Mouse (Mus musculus): ENCODE measurements around the gene Nt5dc1. TPM values are rescaled to one million over a fixed set of nuclear protein-coding genes. Genes with fewer than 3 reads are reported as not detected.
"Not testable (repeated sequence)": the region's sequence is repeated elsewhere in the genome, so short reads cannot be mapped to it uniquely, and the experiment has no call there.

Nt5dc1 gene
- polyA plus RNA-seq (2021), result 17.5 TPM

DNA sequence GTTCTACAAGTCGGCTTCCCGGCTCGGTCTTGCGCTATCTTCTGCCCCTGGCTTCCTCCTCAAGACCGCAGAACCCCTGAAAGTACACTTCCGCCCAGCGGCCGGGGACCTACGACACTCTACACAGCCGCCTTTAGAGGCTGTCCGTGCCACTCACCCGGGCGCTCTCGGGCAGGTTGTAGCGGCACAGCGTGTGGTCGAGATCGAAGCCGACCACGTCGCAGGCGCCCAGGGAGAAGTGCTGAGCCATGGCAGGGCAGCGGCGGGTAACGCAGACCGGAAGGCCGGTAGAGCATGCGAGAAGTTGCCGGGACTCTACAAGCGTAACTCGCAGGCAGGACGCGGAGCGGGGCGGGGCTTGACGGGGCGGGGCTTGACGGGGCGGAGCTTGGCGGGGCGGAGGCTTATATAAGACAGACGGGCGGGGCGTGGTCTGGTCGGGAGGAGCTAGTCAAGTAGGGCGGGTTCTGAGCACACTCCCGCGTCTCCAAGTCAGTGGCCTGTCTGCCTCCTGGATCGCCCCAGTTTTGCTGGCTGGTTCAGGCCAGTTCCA, at the start of gene Nt5dc1:
TSS of gene Nt5dc1 (minus strand) at position 349 of the 553 bp plus-strand sequence.
- ChIA-PET CTCF (interaction anchor here (0.7 to 0.8 kb wide), 2 partner anchors 13 to 383 kb away, joined by 3 to 4 read pairs; no protein-coding TSS in a partner anchor), POLR2A (no interaction called here)
- peak; percentile 97 for ATAC-seq
- in situ Hi-C loops (cut with MboI; ENCODE audit: low pct_unique_long_range_greater_than_20kb), result no loop called here
- peak; percentile 42 for DNase-seq (ENCODE audit: low read depth, low spot score)
- no peaks in the 10 kb centered on the region for H3K27me3 ChIP-seq
- no peak for TF ChIP-seq CTCF (IDR thresholded peaks at IDR 0.05)

DNA sequence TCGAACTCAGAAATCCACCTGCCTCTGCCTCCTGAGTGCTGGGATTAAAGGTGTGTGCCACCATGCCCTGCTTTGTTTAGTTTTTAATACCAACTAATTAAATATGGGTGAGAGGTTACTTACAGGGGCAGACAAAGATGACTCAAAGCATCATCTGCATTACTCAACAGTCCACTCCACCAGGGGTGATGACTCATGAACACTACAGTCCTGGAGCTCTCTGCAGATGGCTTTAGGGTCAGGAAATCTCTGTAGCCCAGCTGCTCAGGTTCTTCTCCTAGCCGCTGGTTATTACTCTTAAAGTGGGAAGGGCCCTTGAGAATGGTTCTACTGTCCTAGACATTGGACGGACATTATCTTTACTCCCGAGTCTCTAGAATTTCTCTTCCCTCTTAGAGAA, 46.0 kb upstream of the Nt5dc1 start:
- DNase-seq (ENCODE audit: low read depth, low spot score) (no peak), ATAC-seq (peak; percentile 82)
- TF ChIP-seq CTCF (IDR thresholded peaks at IDR 0.05), result no peak
- POLR2A ChIA-PET, result no interaction called here
- CTCF ChIA-PET, result no interaction called here
- H3K27me3 ChIP-seq, result no peaks in the 10 kb centered on the region
- in situ Hi-C loops (cut with MboI; ENCODE audit: low pct_unique_long_range_greater_than_20kb), result no loop called here

DNA sequence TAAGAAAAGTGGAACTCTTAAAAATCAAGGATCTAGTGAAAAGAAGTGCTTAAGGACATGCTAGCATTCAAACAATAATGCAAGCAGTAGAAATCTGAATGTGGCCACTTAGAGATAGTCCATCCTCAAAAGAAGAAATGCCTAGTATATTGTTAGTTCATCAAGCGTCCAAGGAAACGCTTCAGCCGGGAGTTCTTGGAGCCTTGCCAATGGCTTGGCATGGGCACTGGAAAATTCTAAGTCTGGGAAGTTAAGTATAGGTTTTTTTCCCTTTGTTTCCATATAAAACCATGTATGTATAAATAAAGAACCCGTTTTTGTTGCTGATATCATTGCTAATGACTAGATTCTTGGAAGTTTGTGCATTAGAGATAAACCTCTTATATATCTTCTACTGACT, 43.1 kb upstream of the Nt5dc1 start:
- ATAC-seq, result no peak
- POLR2A ChIA-PET, result no interaction called here

DNA sequence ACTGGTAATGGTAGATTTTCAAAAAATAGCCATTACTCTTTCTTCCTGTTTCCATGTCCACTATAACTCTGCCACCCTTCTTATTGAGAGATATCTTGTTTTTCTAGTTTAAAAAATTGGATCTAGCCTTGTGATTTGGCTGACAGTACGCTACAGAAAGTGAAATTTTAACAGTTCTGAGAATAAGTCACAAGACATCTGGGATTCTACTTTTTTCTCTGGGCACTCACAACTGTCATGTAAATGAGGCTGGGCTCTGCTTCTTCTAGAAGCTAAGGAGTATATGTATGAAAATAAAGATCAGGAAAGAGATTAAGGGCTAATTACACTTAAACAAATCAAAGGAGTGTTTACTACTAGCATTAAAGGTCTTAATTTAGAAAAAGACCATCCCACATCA, 31.1 kb upstream of the Nt5dc1 start:
- DNase-seq (ENCODE audit: low read depth, low spot score), result no peak
- ChIA-PET POLR2A (no interaction called here), CTCF (no interaction called here)

More for the DNA sequence above, 43.1 kb upstream of the Nt5dc1 start:
- peaks cover 12% of the 10 kb centered on the region for H3K27me3 ChIP-seq
- in situ Hi-C loops (cut with MboI; ENCODE audit: low pct_unique_long_range_greater_than_20kb), result no loop called here
- no peak for TF ChIP-seq CTCF (IDR thresholded peaks at IDR 0.05)
- CTCF ChIA-PET, result no interaction called here
- DNase-seq (ENCODE audit: low read depth, low spot score), result no peak

DNA sequence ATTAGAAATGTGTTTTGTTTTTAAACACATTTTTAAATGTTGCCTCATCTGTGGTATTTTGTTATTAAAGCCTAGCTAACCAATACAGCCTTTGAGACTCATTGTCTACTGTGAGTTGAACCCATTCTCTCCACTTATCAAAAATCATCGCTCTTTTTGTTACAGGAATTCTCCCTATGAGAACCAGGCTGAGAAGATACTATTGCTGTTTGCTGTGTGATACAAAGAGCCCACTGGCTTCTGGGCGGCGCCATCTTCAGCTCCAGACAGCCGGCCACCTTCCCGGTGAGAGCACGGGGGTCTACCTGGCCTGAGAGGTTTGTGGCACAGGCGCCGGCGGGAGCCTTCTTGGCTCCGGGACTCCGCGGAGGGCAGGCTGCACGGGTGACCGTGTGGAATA, 15.8 kb upstream of the Nt5dc1 start:
- ATAC-seq, result not testable (repeated sequence)

More for the DNA sequence above, 31.1 kb upstream of the Nt5dc1 start:
- TF ChIP-seq CTCF (IDR thresholded peaks at IDR 0.05), result no peak
- ATAC-seq, result no peak
- in situ Hi-C loops (cut with MboI; ENCODE audit: low pct_unique_long_range_greater_than_20kb), result loop anchor here (25.0 kb wide), 1 partner anchor 838 kb away; no protein-coding TSS in a partner anchor
- H3K27me3 ChIP-seq, result peaks cover 14% of the 10 kb centered on the region

DNA sequence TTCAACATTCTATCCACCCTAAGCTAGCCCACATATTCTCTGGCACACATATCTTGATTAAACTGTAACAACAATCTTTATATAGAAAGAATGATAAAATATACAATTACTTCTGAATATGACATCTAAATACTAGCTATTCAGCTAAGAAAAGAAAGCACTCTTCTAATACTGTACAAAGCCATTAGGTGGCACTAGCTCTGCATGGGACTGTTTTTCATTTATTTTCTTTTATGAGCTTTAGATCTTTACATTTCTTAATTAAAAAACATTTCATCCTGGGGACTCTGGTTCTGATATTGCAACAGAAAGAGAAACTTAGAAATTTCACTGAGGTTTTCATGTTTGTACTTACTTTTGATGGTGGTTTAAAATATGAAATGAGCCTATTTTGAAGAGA, 13.4 kb upstream of the Nt5dc1 start:
- no peak for DNase-seq (ENCODE audit: low read depth, low spot score)
- ChIA-PET CTCF (interaction anchor here (0.8 to 2.5 kb wide), 7 partner anchors 11 to 206 kb away, joined by 3 to 11 read pairs (median 9); partner anchors contain the start of genes Frk and Nt5dc1), POLR2A (no interaction called here)
- no peak for ATAC-seq
- H3K27me3 ChIP-seq, result peaks cover 6% of the 10 kb centered on the region
- peak; percentile 53 for TF ChIP-seq CTCF (IDR thresholded peaks at IDR 0.05)
- in situ Hi-C loops (cut with MboI; ENCODE audit: low pct_unique_long_range_greater_than_20kb), result loop anchor here (25.0 kb wide), 1 partner anchor 856 kb away; no protein-coding TSS in a partner anchor

More for the DNA sequence above, 15.8 kb upstream of the Nt5dc1 start:
- DNase-seq (ENCODE audit: low read depth, low spot score); H3K27me3 ChIP-seq; POLR2A ChIA-PET; CTCF ChIA-PET: not testable (repeated sequence)
- in situ Hi-C loops (cut with MboI; ENCODE audit: low pct_unique_long_range_greater_than_20kb), result loop anchor here (25.0 kb wide), 1 partner anchor 853 kb away; no protein-coding TSS in a partner anchor

DNA sequence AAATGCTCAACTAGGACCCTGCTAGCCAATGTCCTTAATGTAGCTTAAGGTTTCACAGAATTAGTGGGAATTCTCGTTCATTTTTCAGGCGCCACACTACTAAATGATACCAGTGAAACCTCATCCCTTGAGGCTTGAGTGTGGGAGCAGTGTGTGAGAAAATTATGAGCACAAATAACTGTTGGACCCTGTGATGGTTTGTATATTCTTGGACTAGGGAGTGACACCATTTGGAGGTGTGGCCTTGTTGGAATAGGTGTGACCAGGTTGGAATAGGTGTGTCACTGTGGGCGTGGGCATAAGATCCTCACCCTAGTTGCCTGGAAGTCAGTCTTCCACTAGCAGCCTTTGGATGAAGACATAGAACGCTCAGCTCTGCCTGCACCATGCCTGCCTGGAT, 442 bp upstream of the Nt5dc1 start:
- in situ Hi-C loops (cut with MboI; ENCODE audit: low pct_unique_long_range_greater_than_20kb); H3K27me3 ChIP-seq; DNase-seq (ENCODE audit: low read depth, low spot score); ATAC-seq: not testable (repeated sequence)
- ChIA-PET POLR2A (interaction anchor here (0.9 kb wide), 1 partner anchor 31 kb away, joined by 10 read pairs; no protein-coding TSS in a partner anchor), CTCF (interaction anchor here (0.7 to 1.1 kb wide), 2 partner anchors 13 to 384 kb away, joined by 3 read pairs; no protein-coding TSS in a partner anchor)

DNA sequence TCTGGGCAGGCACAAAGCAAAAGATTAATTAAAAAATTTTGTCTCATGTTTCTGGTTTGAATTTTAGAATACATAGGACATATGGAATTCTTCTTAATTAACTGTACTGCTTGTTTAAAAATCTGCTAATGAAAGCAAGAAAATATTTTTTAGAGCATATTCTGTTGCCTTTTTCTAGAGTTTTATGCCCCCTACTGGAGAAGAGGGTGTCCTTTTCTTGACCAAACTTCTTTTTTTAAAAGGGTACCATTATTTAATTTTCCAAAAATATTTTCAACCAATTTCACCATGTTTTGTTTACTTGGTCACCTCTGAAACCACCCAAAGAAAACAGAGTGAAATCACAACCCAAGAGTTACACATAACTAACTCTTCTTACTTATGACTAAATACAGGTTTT, 19.1 kb downstream of the Nt5dc1 start:
- no peak for ATAC-seq
- in situ Hi-C loops (cut with MboI; ENCODE audit: low pct_unique_long_range_greater_than_20kb), result no loop called here
- ChIA-PET CTCF (no interaction called here), POLR2A (no interaction called here)
- no peak for TF ChIP-seq CTCF (IDR thresholded peaks at IDR 0.05)
- no peaks in the 10 kb centered on the region for H3K27me3 ChIP-seq
- DNase-seq (ENCODE audit: low read depth, low spot score), result no peak

DNA sequence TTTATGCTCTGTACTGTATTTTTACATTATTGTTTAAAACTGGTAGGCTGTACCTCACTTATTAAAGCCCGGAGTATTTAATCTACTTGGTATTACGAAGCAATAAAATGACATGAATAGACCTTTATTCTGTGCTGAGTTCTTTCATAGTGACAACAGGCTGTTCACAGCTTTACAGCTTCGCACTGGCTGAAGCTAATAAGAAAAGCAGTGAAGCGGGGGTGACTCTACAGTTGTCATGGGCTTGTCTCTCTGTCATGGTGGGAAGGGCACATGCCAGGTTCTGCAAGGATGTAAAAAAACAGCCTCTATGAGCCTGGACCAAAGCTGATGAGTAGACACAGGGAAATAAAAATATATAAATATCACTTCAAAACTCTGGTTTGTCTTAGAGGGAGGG, 21.4 kb downstream of the Nt5dc1 start:
- no peak for ATAC-seq
- DNase-seq (ENCODE audit: low read depth, low spot score), result no peak
- no peaks in the 10 kb centered on the region for H3K27me3 ChIP-seq
- POLR2A ChIA-PET, result no interaction called here
- in situ Hi-C loops (cut with MboI; ENCODE audit: low pct_unique_long_range_greater_than_20kb), result no loop called here
- CTCF ChIA-PET, result no interaction called here
- TF ChIP-seq CTCF (IDR thresholded peaks at IDR 0.05), result no peak

DNA sequence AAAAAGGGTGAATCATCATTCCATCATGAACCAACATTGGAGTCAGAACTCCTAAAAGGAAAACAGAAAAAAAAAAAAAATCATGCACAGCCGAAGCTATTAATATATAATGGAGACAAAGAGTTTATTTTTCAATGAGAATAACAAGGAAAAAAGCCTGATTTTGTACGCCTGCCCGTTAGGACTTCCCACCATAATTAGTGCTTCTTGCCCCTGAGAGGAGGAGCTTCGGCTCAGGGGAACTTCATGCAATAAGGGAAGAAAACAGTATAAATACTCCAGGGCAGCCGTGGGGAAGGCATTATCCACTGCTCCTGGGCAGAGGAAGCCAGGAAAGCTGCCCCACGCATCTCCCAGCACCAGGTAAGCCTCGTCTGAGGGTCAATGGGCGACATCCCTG, 28.7 kb downstream of the Nt5dc1 start, which contains the start of gene Col10a1:
TSS of gene Col10a1 (plus strand) at position 301 of the 400 bp plus-strand sequence.
- no peaks in the 10 kb centered on the region for H3K27me3 ChIP-seq
- DNase-seq (ENCODE audit: low read depth, low spot score), result no peak
- in situ Hi-C loops (cut with MboI; ENCODE audit: low pct_unique_long_range_greater_than_20kb), result no loop called here
- no peak for ATAC-seq
- TF ChIP-seq CTCF (IDR thresholded peaks at IDR 0.05), result no peak
- POLR2A ChIA-PET, result interaction anchor here (1.4 kb wide), 1 partner anchor 8 kb away, joined by 4 read pairs; no protein-coding TSS in a partner anchor
- CTCF ChIA-PET, result interaction anchor here (0.8 kb wide), 1 partner anchor 9 kb away, joined by 3 read pairs; no protein-coding TSS in a partner anchor

DNA sequence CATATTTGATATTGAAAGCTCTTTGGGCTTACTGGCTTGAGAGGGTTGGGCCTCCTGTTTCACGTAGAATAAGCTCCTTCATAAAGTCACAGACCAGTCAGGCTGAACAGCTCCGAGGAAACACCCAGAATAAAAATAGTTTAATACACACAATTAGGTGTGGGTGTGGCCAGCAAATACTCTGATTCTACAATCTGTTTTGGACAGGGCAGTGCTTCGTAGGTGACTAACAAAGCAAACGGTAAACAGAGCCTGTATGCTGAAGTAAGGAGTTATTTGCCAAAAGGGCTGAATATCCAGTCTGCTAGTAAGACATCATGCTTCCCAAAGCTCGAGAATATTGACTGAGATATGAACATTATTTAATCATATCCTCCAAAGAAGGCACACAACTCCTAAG, 32.7 kb downstream of the Nt5dc1 start:
- ChIA-PET CTCF (interaction anchor here (0.8 kb wide), 1 partner anchor 16 kb away, joined by 3 read pairs; no protein-coding TSS in a partner anchor), POLR2A (no interaction called here)
- no peaks in the 10 kb centered on the region for H3K27me3 ChIP-seq
- DNase-seq (ENCODE audit: low read depth, low spot score) (no peak), ATAC-seq (no peak)
- TF ChIP-seq CTCF (IDR thresholded peaks at IDR 0.05), result no peak
- in situ Hi-C loops (cut with MboI; ENCODE audit: low pct_unique_long_range_greater_than_20kb), result no loop called here

All from Patski (cell line).